Mouse (Mus musculus): ENCODE results near the gene Esam. TPM values are rescaled to one million over a fixed set of nuclear protein-coding genes. Genes with fewer than 3 reads are reported as not detected.

The Esam gene
- polyA plus RNA-seq, 1 experiment from 2014 or later: 43.7 TPM

DNA sequence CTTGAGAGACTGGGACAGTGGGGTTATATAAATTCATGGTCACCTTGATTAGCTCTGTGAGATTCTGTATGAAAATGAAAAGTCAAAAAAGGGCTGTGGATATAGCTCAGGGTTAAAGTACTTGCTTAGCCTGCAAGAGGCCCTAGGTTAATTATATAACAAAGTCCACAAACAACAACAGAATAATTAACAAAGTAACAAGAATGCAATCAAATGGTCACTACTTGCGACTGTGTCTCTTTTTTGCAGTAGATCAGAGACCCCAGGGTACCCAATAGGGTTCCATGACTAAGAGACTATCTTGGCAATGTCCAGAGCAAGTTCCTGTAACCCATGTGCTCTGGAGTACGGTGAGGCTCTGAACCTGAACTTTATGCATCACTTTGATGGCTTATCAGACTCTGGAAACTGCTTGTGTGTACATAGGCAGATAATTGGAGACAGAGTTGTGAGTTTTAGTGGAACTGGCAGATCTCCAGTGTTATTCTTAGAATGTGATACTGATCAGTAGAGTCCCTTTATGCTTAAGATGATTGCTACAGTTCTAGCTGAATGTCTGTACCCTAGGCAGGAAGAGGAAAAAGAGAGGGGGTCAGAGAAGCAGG lies 41.5 kb downstream of the Esam start:
- no peak for DNase-seq (ENCODE audit: low spot score)
- Histone ChIP-seq H3K9me3 (no peaks in the 10 kb centered on the region), H3K4me1 (peaks cover 37% of the 10 kb centered on the region), H3K27me3 (ENCODE audit: insufficient read depth, poor library complexity, severe bottlenecking) (no peaks in the 10 kb centered on the region), H3K4me3 (no peak overlapping the region), H3K27ac (no peak overlapping the region), H3K36me3 (no peaks in the 10 kb centered on the region)
- 60% methylated on average over 2 of the region's 2 CpGs for WGBS

DNA sequence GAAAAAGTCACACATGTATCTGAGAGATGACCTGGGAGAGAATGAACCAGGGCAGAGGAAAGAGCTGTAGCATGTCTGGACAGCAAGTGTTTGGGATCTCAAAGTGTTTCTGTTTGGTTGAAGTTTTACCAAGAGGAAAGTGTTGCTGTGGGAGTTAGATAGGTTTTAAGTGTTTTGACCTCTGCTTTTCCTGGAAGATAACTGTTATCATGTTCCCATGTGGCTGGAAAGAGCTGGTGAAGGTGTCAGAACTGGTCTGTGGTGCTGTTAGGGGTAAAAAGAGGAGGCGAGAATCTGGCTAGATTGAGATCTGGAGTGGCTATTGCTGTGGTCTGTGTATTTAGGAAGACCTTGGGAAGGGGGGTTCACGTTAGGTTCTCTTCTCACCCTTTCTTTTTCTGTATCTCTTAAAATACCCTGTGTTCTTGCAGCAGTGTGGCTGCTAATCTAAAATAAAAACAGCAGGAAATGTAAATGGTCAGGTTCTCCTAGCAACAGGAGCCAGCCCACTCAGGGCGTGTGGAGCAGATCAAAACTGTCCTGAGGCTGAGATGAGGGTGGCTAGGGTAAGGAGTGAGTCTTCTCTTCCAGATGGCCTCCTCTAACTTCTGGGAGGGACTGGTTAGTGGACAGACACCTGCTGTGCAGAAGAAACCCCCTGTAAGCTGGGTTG lies 44.5 kb downstream of the Esam start:
- Histone ChIP-seq H3K4me1 (peaks cover 42% of the 10 kb centered on the region), H3K36me3 (no peaks in the 10 kb centered on the region), H3K9me3 (no peaks in the 10 kb centered on the region), H3K27me3 (ENCODE audit: insufficient read depth, poor library complexity, severe bottlenecking) (peaks cover 4% of the 10 kb centered on the region), H3K4me3 (no peak overlapping the region), H3K27ac (peak overlapping the region; percentile 62)
- 11% methylated on average over 3 of the region's 3 CpGs for WGBS
- no peak for DNase-seq (ENCODE audit: low spot score)

DNA sequence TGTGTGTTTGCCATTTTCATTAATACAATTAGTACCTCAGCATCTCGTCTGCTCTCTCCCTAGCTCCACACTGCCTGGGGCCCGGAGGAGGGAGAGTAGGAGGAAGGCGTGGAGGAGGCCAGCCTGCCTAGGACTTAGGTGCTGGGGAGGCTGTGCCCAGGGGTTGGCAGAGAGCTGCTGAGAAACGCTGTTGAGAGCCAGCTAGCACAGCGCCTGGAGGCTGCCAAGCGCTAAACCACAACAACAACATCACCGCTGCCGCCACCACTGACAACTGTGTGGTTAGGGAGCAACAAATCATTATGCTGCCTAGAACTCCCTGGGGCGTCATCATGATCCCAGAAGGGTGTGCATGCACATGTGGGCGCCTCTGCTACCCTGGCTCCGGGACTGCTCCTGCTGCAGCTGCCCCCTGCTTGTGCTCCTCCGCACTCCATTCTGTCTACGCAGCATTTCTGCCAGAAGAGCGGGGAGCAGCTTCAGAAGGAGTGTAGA lies 48.6 kb downstream of the Esam start:
- 28% methylated on average over 14 of the region's 14 CpGs for WGBS
- no peaks in the 10 kb centered on the region for H3K36me3 ChIP-seq
- peaks cover 4% of the 10 kb centered on the region for H3K27me3 ChIP-seq (ENCODE audit: insufficient read depth, poor library complexity, severe bottlenecking)
- H3K4me3 ChIP-seq: peak overlapping the region; percentile 31; the same call in 1 of the 2 replicates
- H3K27ac ChIP-seq: no peak overlapping the region
- DNase-seq (ENCODE audit: low spot score): no peak
- peaks cover 22% of the 10 kb centered on the region for H3K4me1 ChIP-seq
- no peaks in the 10 kb centered on the region for H3K9me3 ChIP-seq

GRCm38 (mm10) chr9:37583594-37583993 lies 55.7 kb downstream of the Esam start:
- Histone ChIP-seq H3K36me3 (no peaks in the 10 kb centered on the region), H3K4me3 (no peak overlapping the region), H3K4me1 (no peaks in the 10 kb centered on the region), H3K9me3 (peaks cover 3% of the 10 kb centered on the region; the same call in 1 of the 2 replicates), H3K27me3 (ENCODE audit: insufficient read depth, poor library complexity, severe bottlenecking) (no peaks in the 10 kb centered on the region), H3K27ac (no peak overlapping the region)
- no peak for DNase-seq (ENCODE audit: low spot score)
- WGBS: 81% methylated on average over 5 of the region's 5 CpGs

DNA sequence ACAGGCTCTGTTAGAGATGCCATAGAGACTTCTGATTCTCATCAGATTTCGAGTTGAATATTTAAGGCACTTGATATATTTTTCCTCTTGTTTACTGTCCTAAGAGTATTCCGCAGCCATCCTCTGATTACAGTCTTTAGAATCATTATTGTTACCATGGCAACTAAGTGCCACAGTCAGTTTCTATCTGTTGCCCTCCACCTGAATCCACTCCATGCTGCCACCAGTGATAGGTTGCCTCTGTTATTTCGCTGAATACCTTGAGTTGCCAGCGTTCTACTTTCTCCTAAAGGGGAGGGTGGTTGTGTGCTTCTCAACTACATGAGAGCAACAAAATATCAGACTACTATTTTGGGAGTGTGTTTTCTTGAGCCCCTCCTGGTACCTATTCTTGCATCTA lies 58.8 kb downstream of the Esam start:
- peaks cover 3% of the 10 kb centered on the region; the same call in 1 of the 2 replicates for H3K9me3 ChIP-seq
- WGBS: 75% methylated on average over 4 of the region's 4 CpGs
- no peak for DNase-seq (ENCODE audit: low spot score)
- no peaks in the 10 kb centered on the region for H3K36me3 ChIP-seq
- H3K27ac ChIP-seq: no peak overlapping the region
- H3K27me3 ChIP-seq (ENCODE audit: insufficient read depth, poor library complexity, severe bottlenecking): no peaks in the 10 kb centered on the region
- H3K4me1 ChIP-seq: no peaks in the 10 kb centered on the region
- no peak overlapping the region for H3K4me3 ChIP-seq

Other genes starting within 250 kb of the Esam start
- gene Ccdc15, start 179.6 kb upstream of the Esam start, polyA plus RNA-seq (2016; fragmentation: Nextera tagmentation; extraction: Ambion mirVana): 5.1 and 5.8 TPM in 2 replicates
- gene Hepacam, start 160.7 kb upstream of the Esam start, polyA plus RNA-seq (2016; fragmentation: Nextera tagmentation; extraction: Ambion mirVana): 0.04 TPM in 1 of 2 replicates, not detected in the other
- 2.0 and 4.0 TPM in 2 replicates for gene Robo4, start 126.2 kb upstream of the Esam start, polyA plus RNA-seq (2016; fragmentation: Nextera tagmentation; extraction: Ambion mirVana)
- 0.06 and 0.10 TPM in 2 replicates for gene Robo3, start 94.8 kb upstream of the Esam start, polyA plus RNA-seq (2016; fragmentation: Nextera tagmentation; extraction: Ambion mirVana)
- 17.9 and 23.8 TPM in 2 replicates for gene Msantd2, start 38.8 kb upstream of the Esam start, polyA plus RNA-seq (2016; fragmentation: Nextera tagmentation; extraction: Ambion mirVana)
- gene Vsig2, start 11.2 kb downstream of the Esam start, polyA plus RNA-seq (2016; fragmentation: Nextera tagmentation; extraction: Ambion mirVana): 0.75 and 0.77 TPM in 2 replicates
- 4.4 and 5.7 TPM in 2 replicates for gene Nrgn, start 24.8 kb downstream of the Esam start, polyA plus RNA-seq (2016; fragmentation: Nextera tagmentation; extraction: Ambion mirVana)
- 7.6 and 10.0 TPM in 2 replicates for gene Siae, start 27.6 kb downstream of the Esam start, polyA plus RNA-seq (2016; fragmentation: Nextera tagmentation; extraction: Ambion mirVana)
- 7.1 and 8.1 TPM in 2 replicates for gene Spa17, start 85.6 kb downstream of the Esam start, polyA plus RNA-seq (2016; fragmentation: Nextera tagmentation; extraction: Ambion mirVana)
- 200 and 203 TPM in 2 replicates for gene Tbrg1, start 129.2 kb downstream of the Esam start, polyA plus RNA-seq (2016; fragmentation: Nextera tagmentation; extraction: Ambion mirVana)
- gene Panx3, start 141.2 kb downstream of the Esam start, polyA plus RNA-seq (2016; fragmentation: Nextera tagmentation; extraction: Ambion mirVana): 0.31 TPM in 1 of 2 replicates, not detected in the other
- gene Olfr160, start 188.2 kb downstream of the Esam start, polyA plus RNA-seq (2016; fragmentation: Nextera tagmentation; extraction: Ambion mirVana): not detected in 2 replicates
- not detected in 2 replicates for gene Olfr874, start 217.0 kb downstream of the Esam start, polyA plus RNA-seq (2016; fragmentation: Nextera tagmentation; extraction: Ambion mirVana)
- gene Olfr875, start 243.8 kb downstream of the Esam start, polyA plus RNA-seq (2016; fragmentation: Nextera tagmentation; extraction: Ambion mirVana): not detected in 2 replicates